Mouse (Mus musculus): ENCODE measurements around the gene Ajm1.

DNA sequence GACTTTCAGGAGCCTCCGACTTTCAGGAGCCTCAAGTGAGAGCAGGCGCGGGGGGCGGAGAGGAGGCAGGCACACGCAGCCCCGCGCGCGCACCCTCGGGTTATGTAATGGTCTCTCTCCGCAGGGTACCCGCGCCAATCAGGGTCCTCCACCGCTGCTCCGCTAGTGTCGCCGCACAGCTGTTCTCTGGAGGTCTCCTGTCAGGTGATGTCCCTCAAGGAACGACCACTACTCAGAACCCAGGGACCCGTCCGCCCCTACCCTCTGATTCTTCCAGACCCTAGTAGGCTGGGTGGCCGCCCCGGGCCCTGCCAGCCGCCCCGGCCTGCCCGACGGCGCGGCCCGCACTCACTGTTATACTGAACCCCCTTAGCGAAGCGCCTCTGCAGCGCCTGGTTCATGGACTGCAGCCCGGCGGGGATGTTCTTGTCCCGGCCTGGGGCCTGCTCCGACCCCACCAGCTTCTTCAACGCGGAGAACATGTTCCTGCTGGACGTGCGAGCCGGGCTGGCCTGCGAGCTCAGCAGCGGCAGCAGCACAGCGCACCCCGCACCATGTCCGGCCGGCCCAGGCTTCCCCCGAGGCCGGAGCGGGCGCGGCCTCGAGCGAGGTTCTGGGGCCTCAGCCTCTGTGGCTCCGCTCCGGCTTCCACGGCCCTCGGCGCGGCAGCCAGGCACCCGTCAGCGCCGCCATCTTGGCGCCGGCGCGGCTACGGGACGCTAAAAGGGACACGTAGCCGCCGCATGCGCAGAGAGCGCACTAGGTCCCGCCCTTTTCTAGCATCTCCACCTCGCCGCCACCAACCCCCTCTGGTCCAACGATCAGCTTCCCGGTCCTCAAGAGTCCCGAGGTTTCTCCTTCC is 26.4 kb upstream of the Ajm1 start, which contains the start of gene Rabl6:
- no peak for TF ChIP-seq CTCF (IDR thresholded peaks at IDR 0.05; ENCODE audit: borderline replicate concordance, insufficient read depth, low read depth, low read length)
- peak; percentile 74; the same call in 1 of the 2 replicates for TF ChIP-seq POLR2A (IDR thresholded peaks at IDR 0.05; ENCODE audit: borderline replicate concordance, insufficient read depth, low read length)

Data from cerebellum, adult 2 months (tissue).